Mouse (Mus musculus) adrenal gland, postnatal 14 days (tissue): ENCODE data around the gene Tnfrsf8. TPM values are rescaled to one million over a fixed set of nuclear protein-coding genes. Genes with fewer than 3 reads are reported as not detected.

Experiments
- DNase-seq: peaks from one replicate; pipeline ENCODE4 v3.0.0; 2021; ENCODE audit warnings: mixed read lengths
- total RNA-seq: library from RNA; stranded (reverse); gene quantifications from 2 replicates; pipeline ENCODE4 v1.2.3, GENCODE M21; 2021

The Tnfrsf8 gene
- total RNA-seq, 1 experiment from 2014 or later, result 0.30 TPM

GRCm38 (mm10) chr4:145267631-145268110 lies 47.3 kb downstream of the Tnfrsf8 start:
- peak; percentile 61 for DNase-seq

GRCm38 (mm10) chr4:145266505-145266904 lies 48.5 kb downstream of the Tnfrsf8 start:
- DNase-seq, result no peak

GRCm38 (mm10) chr4:145264761-145265160 lies 50.2 kb downstream of the Tnfrsf8 start:
- no peak for DNase-seq

- DNase-seq, result no peak
Measured at GRCm38 (mm10) chr4:145263583-145263982, 51.4 kb downstream of the Tnfrsf8 start.

GRCm38 (mm10) chr4:145260802-145261201 lies 54.2 kb downstream of the Tnfrsf8 start:
- no peak for DNase-seq

GRCm38 (mm10) chr4:145257751-145258434 lies 57.1 kb downstream of the Tnfrsf8 start:
- DNase-seq, result no peak

GRCm38 (mm10) chr4:145256144-145256543 lies 58.8 kb downstream of the Tnfrsf8 start:
- no peak for DNase-seq

- DNase-seq, result no peak
Measured at GRCm38 (mm10) chr4:145254418-145254817, 60.5 kb downstream of the Tnfrsf8 start.

- DNase-seq, result no peak
Measured at GRCm38 (mm10) chr4:145252611-145253010, 62.4 kb downstream of the Tnfrsf8 start.

- no peak for DNase-seq
Measured at GRCm38 (mm10) chr4:145251546-145251945, 63.4 kb downstream of the Tnfrsf8 start.

GRCm38 (mm10) chr4:145250002-145250401 lies 65.0 kb downstream of the Tnfrsf8 start:
- DNase-seq, result no peak

GRCm38 (mm10) chr4:145247556-145247955 lies 67.4 kb downstream of the Tnfrsf8 start:
- DNase-seq, result no peak

- peak; percentile 76 for DNase-seq
Measured at GRCm38 (mm10) chr4:145246173-145247011, 68.6 kb downstream of the Tnfrsf8 start, which contains the start of gene Tnfrsf1b. Tnfrsf1b (minus strand) TSS chr4:145246870.

GRCm38 (mm10) chr4:145245581-145245980 lies 69.4 kb downstream of the Tnfrsf8 start:
- no peak for DNase-seq

- no peak for DNase-seq
Measured at GRCm38 (mm10) chr4:145244676-145245075, 70.3 kb downstream of the Tnfrsf8 start.

- no peak for DNase-seq
Measured at GRCm38 (mm10) chr4:145242719-145243350, 72.1 kb downstream of the Tnfrsf8 start.

- no peak for DNase-seq
Measured at GRCm38 (mm10) chr4:145240723-145241231, 74.2 kb downstream of the Tnfrsf8 start.

- peak; percentile 46 for DNase-seq
Measured at GRCm38 (mm10) chr4:145239049-145239830, 75.7 kb downstream of the Tnfrsf8 start.

GRCm38 (mm10) chr4:145236027-145236426 lies 78.9 kb downstream of the Tnfrsf8 start:
- no peak for DNase-seq

GRCm38 (mm10) chr4:145233487-145234228 lies 81.3 kb downstream of the Tnfrsf8 start:
- no peak for DNase-seq

- DNase-seq, result no peak
Measured at GRCm38 (mm10) chr4:145231732-145232131, 83.2 kb downstream of the Tnfrsf8 start.
